Mouse (Mus musculus) ES-E14 (cell line): Measurements from ENCODE around the gene Tmem119.

Source experiments
- MAFK ChIP-seq: IDR thresholded peaks from 2 replicates; pipeline ENCODE4 v1.6.1; 2014; ENCODE audit warnings: mild to moderate bottlenecking, low read depth, low read length, inconsistent platforms; ENCODE audit not compliant: insufficient read depth
- ZNF384 ChIP-seq: IDR thresholded peaks from 2 replicates; pipeline ENCODE4 v1.6.1; 2012; ENCODE audit warnings: low read depth, low read length, inconsistent platforms

DNA sequence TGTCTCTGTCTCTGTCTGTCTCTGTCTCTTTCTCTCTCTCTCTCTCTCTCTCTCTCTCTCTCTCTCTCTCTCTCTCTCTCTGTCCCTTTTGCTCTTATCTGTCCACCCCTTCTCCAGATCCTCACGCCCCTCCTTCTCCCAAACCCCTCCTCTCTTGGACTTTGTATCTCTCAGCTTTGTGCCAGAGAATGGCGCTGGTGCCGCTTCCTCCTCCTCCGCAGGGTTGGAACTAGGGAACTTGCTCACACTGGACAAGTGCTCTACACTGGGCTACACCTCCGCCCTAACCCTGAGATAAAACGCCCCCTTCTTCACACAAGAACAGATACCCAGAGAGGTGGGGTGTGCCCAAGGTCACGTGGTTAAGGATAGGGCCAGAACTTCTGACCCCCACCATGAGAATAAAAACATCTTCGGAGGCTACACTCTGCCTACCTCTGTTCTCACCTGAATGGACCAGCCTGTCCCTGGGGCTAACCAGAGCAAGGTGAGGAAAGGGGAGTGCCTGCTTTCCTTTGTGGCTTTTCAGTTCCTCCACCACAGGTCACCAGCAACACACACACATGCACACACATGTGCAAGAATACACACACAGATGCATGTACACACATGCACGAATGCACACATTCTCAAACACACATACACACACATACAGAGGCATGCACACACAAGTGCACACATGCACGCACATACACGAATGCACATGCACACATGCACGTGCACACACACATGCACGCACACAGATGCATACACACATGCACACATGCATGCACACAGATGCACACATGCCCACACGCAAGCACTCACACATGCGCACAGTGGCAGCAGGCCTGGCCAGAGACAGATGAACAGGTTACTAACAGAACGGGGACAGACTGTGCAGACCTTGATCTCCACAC lies 8.9 kb downstream of the Tmem119 start:
- TF ChIP-seq MAFK (no peak), ZNF384 (no peak)
